Mouse (Mus musculus) hindbrain, embryonic 10.5 days (tissue): ENCODE measurements around the gene Rala. TPM values are rescaled to one million over a fixed set of nuclear protein-coding genes. Genes with fewer than 3 reads are reported as not detected.

Experiments
- DNase-seq: peaks from one replicate; pipeline ENCODE4 v3.0.0-alpha.2; 2017; ENCODE audit warnings: low spot score
- H3K27ac ChIP-seq: fragments of 300-500 bp; sonication (generic); 2 replicates; pipeline ENCODE4 v1.5.1; 2016; ENCODE audit warnings: mild to moderate bottlenecking, moderate library complexity
- H3K27me3 ChIP-seq: fragments of 300-500 bp; sonication (generic); 2 replicates; pipeline ENCODE4 v1.6.1; 2016; ENCODE audit warnings: mild to moderate bottlenecking; ENCODE audit not compliant: poor library complexity, insufficient read depth, severe bottlenecking
- H3K36me3 ChIP-seq: fragments of 300-500 bp; sonication (generic); 2 replicates; pipeline ENCODE4 v1.6.1; 2016; ENCODE audit warnings: mild to moderate bottlenecking, moderate library complexity
- H3K4me1 ChIP-seq: fragments of 300-500 bp; sonication (generic); replicated peaks from 2 replicates; pipeline ENCODE4 v1.6.1; 2016; ENCODE audit warnings: mild to moderate bottlenecking
- H3K4me3 ChIP-seq: fragments of 300-500 bp; sonication (generic); 2 replicates; pipeline ENCODE4 v1.5.1; 2016; ENCODE audit warnings: mild to moderate bottlenecking, moderate library complexity
- H3K9me3 ChIP-seq: fragments of 300-500 bp; sonication (generic); 2 replicates; pipeline ENCODE4 v1.6.1; 2016; ENCODE audit warnings: mild to moderate bottlenecking, moderate library complexity
- WGBS: fragments of 180-500 bp; shearing (Covaris S2); methylation state at CpG from one replicate; pipeline ENCODE4 v1.1.7; 2016; 5-methylcytosine and 5-hydroxymethylcytosine counted together
- polyA plus RNA-seq: library from polyadenylated mRNA; unstranded; fragments of >200 nt; fragmentation: Nextera tagmentation; extraction: Ambion mirVana; gene quantifications from 2 replicates; pipeline ENCODE4 v1.2.1, GENCODE M21; 2016

Rala gene
- polyA plus RNA-seq = 128 and 129 TPM in 2 replicates

- H3K9me3 ChIP-seq = no peaks in the 10 kb centered on the region
- 9% methylated on average over 67 of the region's 69 CpGs for WGBS
- peak within 1 kb of the TSS; percentile 89 for H3K4me3 ChIP-seq
- H3K4me1 ChIP-seq = peaks cover 19% of the 10 kb centered on the region
- H3K27ac ChIP-seq = peak within 1 kb of the TSS; percentile 99
- peaks cover 5% of the 10 kb centered on the region; the same call in 1 of the 2 replicates for H3K36me3 ChIP-seq
- peak; percentile 94 for DNase-seq
- H3K27me3 ChIP-seq = no peaks in the 10 kb centered on the region
Observed at GRCm38 (mm10) chr13:17944078-17944917, at the start of gene Rala. TSS of gene Rala (minus strand) at chr13:17944239.

GRCm38 (mm10) chr13:17993515-17993847 lies 49.4 kb upstream of the Rala start:
- Histone ChIP-seq H3K9me3 (no peaks in the 10 kb centered on the region), H3K4me3 (peak overlapping the region; percentile 86), H3K27ac (peak overlapping the region; percentile 91), H3K36me3 (peaks cover 18% of the 10 kb centered on the region), H3K27me3 (no peaks in the 10 kb centered on the region), H3K4me1 (peaks cover 20% of the 10 kb centered on the region)
- 40% methylated on average over 7 of the region's 7 CpGs for WGBS
- no peak for DNase-seq

GRCm38 (mm10) chr13:17992697-17993514 lies 48.9 kb upstream of the Rala start, which contains the start of gene Yae1d1:
TSS of gene Yae1d1 (minus strand) at chr13:17993349.
- Histone ChIP-seq H3K4me3 (peak within 1 kb of the TSS; percentile 86), H3K36me3 (peaks cover 19% of the 10 kb centered on the region), H3K9me3 (no peaks in the 10 kb centered on the region), H3K27ac (peak within 1 kb of the TSS; percentile 91), H3K4me1 (peaks cover 17% of the 10 kb centered on the region), H3K27me3 (no peaks in the 10 kb centered on the region)
- under 1% methylated on average over 54 of the region's 54 CpGs for WGBS
- DNase-seq = peak; percentile 95

GRCm38 (mm10) chr13:17992009-17992408 lies 48.0 kb upstream of the Rala start:
- H3K9me3 ChIP-seq = no peaks in the 10 kb centered on the region
- DNase-seq = no peak
- WGBS = 81% methylated on average over 4 of the region's 4 CpGs

GRCm38 (mm10) chr13:17983194-17983593 lies 39.2 kb upstream of the Rala start:
- Histone ChIP-seq H3K27ac (no peak overlapping the region), H3K4me1 (no peaks in the 10 kb centered on the region), H3K36me3 (peaks cover 65% of the 10 kb centered on the region), H3K27me3 (no peaks in the 10 kb centered on the region), H3K4me3 (no peak overlapping the region), H3K9me3 (0 out of 2 replicates have a peak, but pooled peaks cover 3% of the 10 kb centered on the region)
- 59% methylated on average over 4 of the region's 4 CpGs for WGBS
- DNase-seq = peak; percentile 30

More at GRCm38 (mm10) chr13:17992009-17992408, 48.0 kb upstream of the Rala start:
- H3K4me3 ChIP-seq = peak overlapping the region; percentile 86
- peaks cover 28% of the 10 kb centered on the region for H3K36me3 ChIP-seq
- no peaks in the 10 kb centered on the region for H3K27me3 ChIP-seq
- no peak overlapping the region for H3K27ac ChIP-seq
- peaks cover 14% of the 10 kb centered on the region for H3K4me1 ChIP-seq

- Histone ChIP-seq H3K27me3 (no peaks in the 10 kb centered on the region), H3K27ac (no peak overlapping the region), H3K4me3 (no peak overlapping the region), H3K36me3 (peaks cover 62% of the 10 kb centered on the region), H3K4me1 (no peaks in the 10 kb centered on the region), H3K9me3 (0 out of 2 replicates have a peak, but pooled peaks cover 3% of the 10 kb centered on the region)
- WGBS = 85% methylated on average over 5 of the region's 5 CpGs
- DNase-seq = no peak
Observed at GRCm38 (mm10) chr13:17982634-17983033, 38.6 kb upstream of the Rala start.

- Histone ChIP-seq H3K9me3 (0 out of 2 replicates have a peak, but pooled peaks cover 3% of the 10 kb centered on the region), H3K27me3 (no peaks in the 10 kb centered on the region), H3K4me1 (no peaks in the 10 kb centered on the region), H3K4me3 (no peak overlapping the region), H3K36me3 (peaks cover 6% of the 10 kb centered on the region), H3K27ac (no peak overlapping the region)
- no peak for DNase-seq
- WGBS = 85% methylated on average over 8 of the region's 8 CpGs
Observed at GRCm38 (mm10) chr13:17976854-17977739, 33.1 kb upstream of the Rala start.

GRCm38 (mm10) chr13:17975891-17976290 lies 31.9 kb upstream of the Rala start:
- no peak for DNase-seq
- 69% methylated on average over 2 of the region's 2 CpGs for WGBS
- no peak overlapping the region for H3K27ac ChIP-seq
- no peak overlapping the region for H3K4me3 ChIP-seq
- 0 out of 2 replicates have a peak, but pooled peaks cover 3% of the 10 kb centered on the region for H3K9me3 ChIP-seq
- H3K36me3 ChIP-seq = no peaks in the 10 kb centered on the region
- no peaks in the 10 kb centered on the region for H3K4me1 ChIP-seq
- H3K27me3 ChIP-seq = no peaks in the 10 kb centered on the region

- WGBS = 92% methylated on average over 1 of the region's 1 CpGs
- H3K4me1 ChIP-seq = no peaks in the 10 kb centered on the region
- H3K9me3 ChIP-seq = 0 out of 2 replicates have a peak, but pooled peaks cover 3% of the 10 kb centered on the region
- H3K27ac ChIP-seq = no peak overlapping the region
- H3K36me3 ChIP-seq = no peaks in the 10 kb centered on the region
- H3K27me3 ChIP-seq = no peaks in the 10 kb centered on the region
- H3K4me3 ChIP-seq = no peak overlapping the region
- no peak for DNase-seq
Observed at GRCm38 (mm10) chr13:17975457-17975856, 31.4 kb upstream of the Rala start.

- DNase-seq = no peak
- H3K4me1 ChIP-seq = no peaks in the 10 kb centered on the region
- H3K4me3 ChIP-seq = no peak overlapping the region
- H3K9me3 ChIP-seq = 0 out of 2 replicates have a peak, but pooled peaks cover 3% of the 10 kb centered on the region
- H3K36me3 ChIP-seq = no peaks in the 10 kb centered on the region
- WGBS = 94% methylated on average over 9 of the region's 9 CpGs
- no peak overlapping the region for H3K27ac ChIP-seq
- H3K27me3 ChIP-seq = no peaks in the 10 kb centered on the region
Observed at GRCm38 (mm10) chr13:17974734-17975133, 30.7 kb upstream of the Rala start.

- Histone ChIP-seq H3K27me3 (no peaks in the 10 kb centered on the region), H3K9me3 (no peaks in the 10 kb centered on the region), H3K36me3 (no peaks in the 10 kb centered on the region), H3K4me3 (no peak overlapping the region), H3K4me1 (no peaks in the 10 kb centered on the region), H3K27ac (no peak overlapping the region)
- DNase-seq = no peak
- 84% methylated on average over 7 of the region's 7 CpGs for WGBS
Observed at GRCm38 (mm10) chr13:17960613-17961012, 16.6 kb upstream of the Rala start.

GRCm38 (mm10) chr13:17954282-17954681 lies 10.2 kb upstream of the Rala start:
- no peak for DNase-seq
- Histone ChIP-seq H3K27me3 (no peaks in the 10 kb centered on the region), H3K36me3 (no peaks in the 10 kb centered on the region), H3K4me3 (no peak overlapping the region), H3K4me1 (no peaks in the 10 kb centered on the region), H3K9me3 (no peaks in the 10 kb centered on the region), H3K27ac (no peak overlapping the region)
- 53% methylated on average over 1 of the region's 1 CpGs for WGBS
